Mouse (Mus musculus) cerebellum, postnatal 36 days (tissue): ENCODE data around the gene Chac1.
A peak's percentile ranks its signal among the peaks of the same experiment; 100 is the strongest.

Experiments
- DNase-seq, 2 experiments: peaks; one replicate each; pipeline ENCODE4 v3.0.0; 2021 to 2022; ENCODE audit warnings: mixed read lengths in 2 of 2

The Chac1 gene

DNA sequence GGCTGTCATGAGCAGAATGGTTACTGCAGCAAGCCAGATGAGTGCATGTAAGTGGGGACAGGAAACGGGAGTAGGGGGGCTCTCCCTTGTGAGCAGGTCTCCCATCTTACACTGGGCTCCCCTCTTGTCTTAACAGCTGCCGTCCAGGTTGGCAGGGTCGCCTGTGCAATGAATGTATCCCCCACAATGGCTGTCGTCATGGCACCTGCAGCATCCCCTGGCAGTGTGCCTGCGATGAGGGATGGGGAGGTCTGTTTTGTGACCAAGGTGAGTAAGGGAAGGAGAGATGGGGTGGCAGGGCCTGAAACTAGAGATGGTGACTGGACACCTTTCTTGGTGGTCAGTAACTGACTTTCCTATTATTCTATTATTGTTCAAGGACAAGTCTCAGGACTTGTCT lies 22.5 kb upstream of the Chac1 start:
- no peak for DNase-seq

DNA sequence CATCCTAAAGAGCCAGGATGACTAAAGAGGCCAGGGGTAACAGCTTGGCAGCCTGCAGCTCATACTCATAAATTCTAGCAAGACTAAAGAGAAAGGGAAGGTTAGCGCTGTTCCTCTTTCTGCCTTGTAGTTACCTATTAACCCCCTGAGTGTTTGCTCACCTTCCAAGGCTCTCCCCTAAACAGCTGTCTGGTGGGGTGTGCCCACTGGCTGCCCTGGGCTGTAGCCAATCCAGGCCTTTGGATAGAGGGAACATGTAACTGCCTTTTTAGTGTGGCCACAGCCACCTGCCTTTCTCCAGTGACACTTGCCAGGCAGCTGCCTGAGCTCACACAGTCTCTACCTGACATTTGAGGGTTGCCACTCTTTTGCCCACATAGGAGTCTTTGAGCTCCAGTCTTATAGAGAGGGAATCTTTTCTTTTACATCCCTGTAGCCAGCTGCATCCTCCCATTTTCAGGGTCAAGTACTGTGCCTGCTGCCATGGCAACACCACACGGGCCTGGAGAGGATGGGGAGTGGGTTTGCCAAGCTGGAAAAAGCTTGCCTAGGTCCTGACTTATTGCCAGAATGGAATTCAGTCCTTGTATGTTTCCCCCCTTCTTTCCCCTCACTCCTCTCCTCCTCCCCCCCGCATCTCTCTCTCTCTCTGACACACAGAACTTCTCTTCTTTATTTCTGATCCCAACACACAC lies 21.8 kb upstream of the Chac1 start:
- DNase-seq: no peak

DNA sequence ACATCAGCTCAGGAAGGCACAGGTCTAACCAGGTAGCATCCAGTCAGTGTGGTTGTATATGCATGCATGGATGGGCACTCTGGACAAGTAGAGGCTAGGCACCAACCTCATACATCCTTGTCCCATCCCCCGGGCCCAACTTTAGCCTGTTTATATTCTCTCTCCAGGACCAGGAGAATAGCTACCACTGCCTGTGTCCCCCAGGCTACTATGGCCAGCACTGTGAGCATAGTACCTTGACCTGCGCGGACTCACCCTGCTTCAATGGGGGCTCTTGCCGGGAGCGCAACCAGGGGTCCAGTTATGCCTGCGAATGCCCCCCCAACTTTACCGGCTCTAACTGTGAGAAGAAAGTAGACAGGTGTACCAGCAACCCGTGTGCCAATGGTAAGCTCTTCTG lies 20.2 kb upstream of the Chac1 start:
- DNase-seq: no peak

DNA sequence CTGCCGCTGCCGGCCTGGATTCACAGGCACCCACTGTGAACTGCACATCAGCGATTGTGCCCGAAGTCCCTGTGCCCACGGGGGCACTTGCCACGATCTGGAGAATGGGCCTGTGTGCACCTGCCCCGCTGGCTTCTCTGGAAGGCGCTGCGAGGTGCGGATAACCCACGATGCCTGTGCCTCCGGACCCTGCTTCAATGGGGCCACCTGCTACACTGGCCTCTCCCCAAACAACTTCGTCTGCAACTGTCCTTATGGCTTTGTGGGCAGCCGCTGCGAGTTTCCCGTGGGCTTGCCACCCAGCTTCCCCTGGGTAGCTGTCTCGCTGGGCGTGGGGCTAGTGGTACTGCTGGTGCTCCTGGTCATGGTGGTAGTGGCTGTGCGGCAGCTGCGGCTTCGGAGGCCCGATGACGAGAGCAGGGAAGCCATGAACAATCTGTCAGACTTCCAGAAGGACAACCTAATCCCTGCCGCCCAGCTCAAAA lies 18.8 kb upstream of the Chac1 start:
- no peak for DNase-seq

DNA sequence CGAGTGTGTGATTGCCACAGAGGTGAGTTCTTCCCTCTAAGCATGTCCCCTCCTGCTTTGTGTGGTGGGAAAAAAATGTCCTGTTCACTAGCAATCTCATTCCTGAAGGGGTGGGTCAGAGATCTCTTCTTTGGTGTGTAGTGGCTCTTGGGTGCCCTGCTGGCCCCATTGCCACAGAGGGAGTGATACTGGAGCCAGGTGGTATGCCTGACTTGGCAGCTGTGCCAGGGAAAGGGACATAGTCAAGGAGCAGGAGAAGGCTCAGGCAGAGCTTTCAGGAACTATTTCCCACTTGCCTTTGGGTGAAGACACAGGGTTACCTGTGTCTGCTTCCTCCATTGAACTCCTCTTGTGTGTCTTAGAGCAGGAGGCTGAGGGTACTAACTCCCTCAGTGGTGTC lies 16.9 kb upstream of the Chac1 start:
- no peak for DNase-seq

DNA sequence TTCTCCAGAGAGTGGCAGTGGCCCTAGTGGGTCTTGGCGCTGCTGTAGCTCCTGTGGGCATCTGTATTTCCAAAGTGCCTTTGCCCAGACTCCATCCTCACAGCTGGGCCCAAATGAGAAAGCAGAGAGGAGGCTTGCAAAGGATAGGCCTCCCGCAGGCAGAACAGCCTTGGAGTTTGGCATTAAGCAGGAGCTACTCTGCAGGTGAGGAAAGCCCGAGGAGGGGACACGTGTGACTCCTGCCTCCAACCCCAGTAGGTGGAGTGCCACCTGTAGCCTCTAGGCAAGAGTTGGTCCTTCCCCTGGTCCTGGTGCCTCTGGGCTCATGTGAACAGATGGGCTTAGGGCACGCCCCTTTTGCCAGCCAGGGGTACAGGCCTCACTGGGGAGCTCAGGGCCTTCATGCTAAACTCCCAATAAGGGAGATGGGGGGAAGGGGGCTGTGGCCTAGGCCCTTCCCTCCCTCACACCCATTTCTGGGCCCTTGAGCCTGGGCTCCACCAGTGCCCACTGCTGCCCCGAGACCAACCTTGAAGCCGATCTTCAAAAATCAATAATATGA lies 16.0 kb upstream of the Chac1 start:
- DNase-seq: no peak

DNA sequence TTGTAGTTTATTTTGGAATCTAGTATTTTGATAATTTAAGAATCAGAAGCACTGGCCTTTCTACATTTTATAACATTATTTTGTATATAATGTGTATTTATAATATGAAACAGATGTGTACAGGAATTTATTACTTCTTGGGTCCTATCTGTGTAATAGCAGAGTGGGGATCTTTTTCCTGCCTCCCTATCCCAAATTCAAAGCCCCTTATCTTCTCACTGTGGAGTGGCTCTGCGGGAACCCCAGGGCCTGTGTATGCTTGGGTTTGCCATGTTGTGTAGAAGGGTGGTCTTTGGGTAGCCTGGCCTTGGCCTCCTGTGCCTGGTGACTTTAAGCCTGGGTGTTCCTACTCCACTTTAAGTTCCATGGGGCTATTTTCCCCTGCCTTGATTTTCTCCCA lies 15.5 kb upstream of the Chac1 start:
- no peak for DNase-seq

DNA sequence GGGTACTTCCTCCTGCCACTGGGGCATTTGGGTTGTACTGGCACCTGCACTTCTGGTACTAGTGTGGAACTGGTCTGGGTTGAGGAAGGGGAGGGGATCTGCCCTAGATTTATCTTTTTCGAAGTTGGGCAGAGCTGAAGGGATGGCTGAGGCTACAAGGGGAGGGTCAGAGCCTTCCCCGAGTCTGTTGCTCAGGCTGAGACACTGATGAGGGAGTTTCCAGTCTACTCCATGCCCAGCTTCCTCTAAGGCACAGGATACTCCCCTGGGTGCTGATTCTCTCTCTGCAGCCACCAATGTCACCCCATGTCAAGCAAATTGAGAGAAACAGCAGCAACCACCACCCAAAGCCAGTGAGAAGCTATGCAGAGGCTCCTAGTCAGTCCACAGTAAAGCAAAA lies 15.0 kb upstream of the Chac1 start:
- no peak for DNase-seq

DNA sequence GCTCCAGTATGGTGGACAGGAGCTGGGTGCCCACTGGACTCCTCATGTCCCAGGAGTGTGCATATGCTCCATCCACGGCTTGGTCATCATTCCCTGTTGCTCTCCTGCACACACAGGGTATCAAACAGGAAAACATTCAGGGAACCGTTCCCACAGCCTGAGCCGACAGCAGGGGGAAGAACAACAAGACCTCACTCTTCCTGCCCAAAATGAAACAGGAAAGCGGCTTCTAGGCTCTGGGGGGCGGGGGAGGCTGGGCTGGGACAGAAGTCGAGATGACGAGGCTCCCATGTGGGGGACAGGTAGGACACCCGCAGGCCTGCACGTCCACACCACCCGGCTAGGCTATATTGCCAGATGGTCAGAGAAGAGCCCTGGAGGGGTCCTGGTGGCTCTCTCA lies 14.6 kb upstream of the Chac1 start:
- DNase-seq: no peak

DNA sequence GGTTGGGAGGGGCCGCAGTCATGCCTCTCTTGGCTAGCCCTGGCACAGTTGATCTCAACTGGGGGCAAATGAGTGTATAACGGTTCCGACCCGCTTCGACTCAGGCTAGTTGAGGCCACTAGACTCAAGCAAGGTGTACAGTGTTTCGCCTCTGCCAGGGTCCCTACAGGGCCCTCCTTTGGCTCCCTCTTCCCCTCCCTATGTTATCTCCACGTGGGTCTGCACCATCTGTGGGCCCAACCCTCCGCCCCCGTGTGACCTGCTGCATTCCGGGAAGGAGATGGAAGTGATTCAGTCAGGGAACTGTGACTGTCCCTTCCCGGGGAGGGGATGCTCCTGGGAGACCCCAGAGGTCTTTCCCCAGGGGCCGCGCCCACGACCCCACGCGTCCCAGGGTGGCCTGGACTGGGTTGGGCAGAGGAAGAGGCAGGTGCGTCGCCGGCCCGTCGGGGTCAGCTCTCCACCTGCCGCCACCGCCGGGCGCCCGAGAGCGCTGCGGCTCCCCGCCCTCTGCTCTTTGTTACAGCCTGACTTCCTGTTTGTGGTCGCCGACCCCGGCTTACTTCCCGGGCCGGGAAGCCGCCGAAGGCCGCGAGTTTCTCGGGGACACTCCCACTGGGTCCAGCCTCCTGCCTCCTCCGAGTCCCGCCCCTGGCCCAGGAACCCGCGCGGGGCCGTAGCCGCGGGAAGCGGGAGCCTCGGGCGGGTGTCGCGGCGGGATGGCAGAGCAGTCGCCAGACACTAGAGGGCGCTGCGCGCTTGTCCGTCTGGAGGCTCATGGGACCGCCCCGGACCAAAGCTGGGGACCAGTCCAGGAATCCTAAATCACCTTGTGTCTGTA lies 13.4 kb upstream of the Chac1 start:
- DNase-seq: peak; percentile 92 to 93

DNA sequence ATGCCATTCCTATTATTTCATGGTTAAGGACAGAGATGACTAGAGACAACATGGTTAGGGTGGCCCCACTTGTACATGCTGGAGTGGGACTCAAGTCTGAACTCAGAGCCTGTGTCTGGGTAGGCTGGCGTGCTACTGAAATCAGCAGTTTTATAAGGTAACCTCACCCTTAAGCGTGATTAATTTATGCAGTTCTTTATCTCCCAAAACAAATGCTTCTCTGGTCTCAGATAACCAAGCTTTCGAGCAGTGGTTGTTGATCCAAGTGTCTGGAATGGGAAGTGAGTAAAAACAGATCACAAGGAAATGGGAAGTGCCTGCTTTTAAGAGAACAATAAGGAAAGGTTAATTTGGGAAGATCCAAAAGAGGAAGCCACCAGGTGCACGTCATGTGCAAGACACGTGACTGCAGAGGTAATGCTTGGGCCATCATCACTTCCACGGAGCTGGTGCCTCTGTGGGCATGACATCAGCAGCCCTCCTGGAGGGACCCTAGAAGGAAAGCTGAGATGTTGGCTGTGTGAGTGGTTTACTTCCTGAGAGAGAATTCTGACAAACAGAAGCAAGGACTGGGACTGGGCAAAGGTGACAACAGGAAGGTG lies 6.4 kb upstream of the Chac1 start:
- no peak for DNase-seq

DNA sequence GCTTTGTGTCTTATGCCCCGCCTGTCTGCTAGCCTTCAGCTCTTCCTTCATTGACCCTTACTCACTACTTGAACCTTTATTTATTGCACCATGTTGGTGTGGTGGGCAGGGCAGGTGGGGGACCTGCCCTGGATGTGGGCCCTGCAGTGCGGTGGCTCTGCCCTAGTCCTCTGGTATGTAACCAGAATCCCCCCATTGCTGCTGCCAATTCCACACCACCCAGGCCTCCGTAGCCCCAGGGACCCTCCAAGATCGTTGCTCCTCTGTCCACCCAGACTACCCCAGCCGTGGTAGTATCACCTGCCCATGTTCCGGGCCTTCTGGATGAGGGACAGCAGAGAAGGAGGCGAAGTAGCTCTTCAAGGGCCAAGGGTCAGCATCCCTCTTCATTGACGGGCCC lies 2.7 kb downstream of the Chac1 start:
- no peak for DNase-seq

DNA sequence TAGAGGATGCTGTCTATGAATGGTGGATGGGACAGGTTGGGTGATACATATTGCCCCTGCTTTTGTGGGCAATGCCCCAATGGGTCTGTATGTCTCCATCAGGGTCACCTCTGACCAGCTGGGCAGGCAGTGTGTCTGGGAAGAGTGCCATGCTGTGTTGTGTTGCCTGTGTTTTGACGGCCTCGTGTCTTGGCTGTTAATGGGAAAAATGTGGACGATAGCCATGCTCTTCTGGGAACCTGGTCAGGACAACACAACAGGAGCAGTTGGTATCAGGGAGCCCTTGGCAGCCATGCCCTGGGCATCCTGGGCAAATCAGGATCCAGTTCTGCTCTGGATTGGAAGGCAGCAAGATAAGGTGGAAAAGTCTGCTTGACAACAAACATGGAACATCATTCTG lies 4.1 kb downstream of the Chac1 start:
- DNase-seq: peak; percentile 82 to 84

DNA sequence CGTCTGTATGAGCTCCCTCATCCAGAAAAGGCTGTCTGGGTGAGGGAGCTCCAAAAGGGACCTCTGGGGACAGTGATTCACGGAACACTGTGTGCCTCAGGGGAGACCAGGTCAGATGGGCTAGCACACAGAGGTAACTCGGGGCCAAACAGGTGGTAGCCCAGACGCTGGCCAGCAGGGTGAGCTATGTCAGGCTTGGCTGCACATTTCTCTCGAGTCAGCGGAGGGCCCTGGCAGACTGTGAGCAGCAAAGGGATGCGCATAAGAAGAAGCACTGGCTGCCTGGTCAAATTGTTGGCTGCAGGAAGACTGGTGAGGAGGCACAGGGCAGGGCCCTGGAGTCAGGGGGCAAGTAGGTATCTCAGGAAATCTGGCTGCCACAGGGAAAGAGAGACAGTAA lies 4.6 kb downstream of the Chac1 start:
- peak; percentile 86 to 89 for DNase-seq

DNA sequence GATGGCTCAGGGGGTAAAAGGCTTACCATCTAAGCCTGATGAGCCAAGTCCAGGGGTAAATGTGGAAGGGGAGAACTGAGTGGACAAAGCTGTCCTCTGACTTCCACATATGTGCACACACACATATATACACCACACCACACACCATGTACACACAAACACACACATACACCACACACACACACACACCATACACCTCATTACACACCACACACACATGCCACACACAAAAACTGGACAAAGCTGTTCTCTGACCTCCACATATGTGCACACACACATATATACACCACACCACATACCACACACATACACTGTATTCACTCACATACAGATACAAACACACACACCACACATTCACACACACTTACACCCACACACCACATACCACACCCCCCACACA lies 5.3 kb downstream of the Chac1 start:
- no peak for DNase-seq

DNA sequence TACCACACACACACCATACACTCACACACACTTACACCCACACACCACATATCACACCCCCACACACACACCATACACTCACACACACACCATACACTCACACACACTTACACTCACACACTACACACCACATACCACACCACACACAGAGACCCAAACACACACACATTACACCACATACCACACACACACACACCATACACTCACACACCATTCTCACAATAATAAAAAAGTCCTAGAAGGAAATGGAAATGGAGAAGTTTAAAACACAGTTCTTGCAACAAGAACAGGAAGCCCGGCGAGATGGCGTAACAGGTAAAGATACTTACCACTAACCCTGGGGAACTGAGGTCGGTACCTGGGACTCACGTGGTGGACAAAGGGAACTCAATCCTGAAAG lies 5.8 kb downstream of the Chac1 start:
- DNase-seq: no peak

DNA sequence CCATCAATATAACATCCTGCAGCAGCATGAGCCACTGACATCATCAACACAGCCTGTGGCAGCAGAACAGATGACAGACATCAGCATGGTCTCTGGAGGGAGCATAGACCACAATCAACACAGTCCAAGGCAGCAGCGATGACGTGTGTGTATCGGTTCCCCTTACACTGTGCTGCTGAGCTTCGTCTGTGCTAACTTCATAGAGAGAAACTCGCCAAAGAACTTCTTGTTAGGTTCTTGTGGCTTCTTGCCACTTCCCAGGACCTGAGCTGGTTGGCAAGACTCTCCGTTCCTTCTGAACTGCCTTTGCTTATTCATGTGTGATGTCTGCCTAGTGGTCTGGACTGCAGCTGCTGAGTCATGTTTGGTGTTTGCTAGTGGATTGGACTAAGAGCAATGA lies 7.2 kb downstream of the Chac1 start:
- DNase-seq: no peak

DNA sequence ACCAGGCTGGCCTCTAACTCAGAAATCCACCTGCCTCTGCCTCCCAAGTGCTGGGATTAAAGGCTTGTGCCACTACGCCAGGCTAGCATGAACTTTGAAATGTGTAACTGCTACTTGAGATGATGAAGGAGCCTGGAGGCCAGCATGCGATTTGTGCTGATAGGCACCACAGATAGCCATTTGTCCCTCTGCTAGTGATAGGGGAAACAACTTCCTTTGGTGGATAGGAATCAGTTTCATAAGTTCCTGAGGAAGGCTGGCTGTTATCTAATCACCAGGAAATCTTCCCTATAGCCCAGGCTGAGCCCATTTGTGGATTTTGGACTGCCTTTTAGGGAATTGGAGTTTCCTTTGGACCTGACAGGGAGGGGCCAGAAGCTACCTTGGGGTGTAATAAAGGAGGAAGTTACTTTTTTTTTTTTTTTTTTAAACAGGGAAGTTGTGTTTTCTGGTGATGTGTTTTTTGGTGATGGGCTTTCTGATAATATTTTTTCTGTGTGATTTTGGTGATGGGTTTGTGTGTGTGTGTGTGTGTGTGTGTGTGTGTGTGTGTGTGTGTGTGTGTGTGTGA lies 8.8 kb downstream of the Chac1 start:
- DNase-seq: no peak

DNA sequence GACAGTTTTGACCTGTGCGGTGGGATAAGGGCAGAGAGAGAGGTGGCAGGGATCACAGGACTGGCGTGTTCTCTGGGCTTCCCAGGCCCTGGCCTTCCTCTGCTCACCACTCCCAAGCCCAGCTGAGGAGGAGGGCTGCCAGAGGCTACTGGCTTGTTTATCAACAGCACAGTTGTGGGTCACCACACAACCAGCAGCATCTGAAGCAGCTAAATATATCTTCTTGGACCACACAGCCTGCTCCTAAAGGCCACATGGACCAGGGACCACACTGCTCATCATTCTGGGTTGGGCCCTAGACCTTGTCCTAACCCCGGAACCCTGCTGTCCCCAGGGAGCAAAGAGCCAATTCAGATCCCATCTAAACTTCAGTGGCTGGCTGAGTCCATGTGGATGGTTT lies 13.9 kb downstream of the Chac1 start:
- no peak for DNase-seq

DNA sequence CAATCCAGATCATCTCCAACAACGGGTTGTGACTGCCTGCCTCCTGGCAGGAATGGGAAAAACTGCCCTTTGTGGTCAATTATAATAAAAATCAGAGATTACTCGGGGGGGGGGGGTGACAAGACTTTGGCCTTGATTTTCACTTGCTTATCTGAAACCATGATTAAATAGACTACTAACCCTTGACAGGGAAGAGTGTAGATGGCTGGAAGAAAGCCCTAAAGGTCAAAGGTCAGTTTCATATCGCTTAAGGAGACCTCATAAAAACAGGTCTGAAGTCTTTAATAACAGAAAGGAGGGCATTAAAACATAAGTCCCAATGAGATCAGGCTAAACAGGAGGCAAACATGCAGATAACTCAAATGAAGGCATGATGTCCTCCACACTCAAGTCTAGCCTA lies 16.3 kb downstream of the Chac1 start:
- no peak for DNase-seq

DNA sequence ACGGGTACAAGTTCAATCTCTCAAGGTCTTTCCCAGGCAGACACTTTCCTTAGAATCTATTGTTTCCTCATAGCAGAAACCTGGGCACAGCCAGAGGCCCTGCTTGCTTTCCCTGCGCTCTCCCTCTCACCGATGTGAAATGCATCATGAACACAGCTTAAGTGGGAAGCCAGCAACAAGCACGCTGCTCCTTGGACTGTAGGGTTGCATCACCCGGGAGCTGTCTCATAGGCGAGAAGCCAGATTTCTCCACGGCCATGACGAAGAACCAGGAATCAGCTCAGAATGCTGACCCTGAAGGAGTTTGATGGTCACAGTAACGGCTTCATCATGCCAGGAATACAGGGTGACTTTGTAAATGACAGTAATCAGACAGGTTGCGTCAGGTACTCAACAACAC lies 19.1 kb downstream of the Chac1 start:
- no peak for DNase-seq

DNA sequence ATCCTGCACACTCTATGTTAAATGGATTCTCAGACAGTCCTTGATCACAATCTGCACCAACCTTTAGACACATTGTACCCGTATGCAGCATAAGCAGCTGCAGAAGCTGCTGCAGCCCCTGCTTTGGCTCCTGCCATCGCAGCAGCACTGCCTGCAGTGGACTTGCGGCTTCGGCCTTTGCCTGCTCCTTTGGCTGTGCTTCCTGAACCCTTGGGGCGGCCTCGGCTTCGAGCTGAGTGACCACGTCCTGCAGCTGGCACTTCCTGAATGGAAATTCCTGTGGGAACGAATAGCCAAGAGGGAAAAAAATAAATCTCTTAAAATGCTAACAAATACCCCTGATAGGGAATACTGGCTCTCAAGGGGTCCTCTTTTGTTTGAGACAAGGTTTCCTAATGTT lies 26.3 kb downstream of the Chac1 start:
- no peak for DNase-seq

DNA sequence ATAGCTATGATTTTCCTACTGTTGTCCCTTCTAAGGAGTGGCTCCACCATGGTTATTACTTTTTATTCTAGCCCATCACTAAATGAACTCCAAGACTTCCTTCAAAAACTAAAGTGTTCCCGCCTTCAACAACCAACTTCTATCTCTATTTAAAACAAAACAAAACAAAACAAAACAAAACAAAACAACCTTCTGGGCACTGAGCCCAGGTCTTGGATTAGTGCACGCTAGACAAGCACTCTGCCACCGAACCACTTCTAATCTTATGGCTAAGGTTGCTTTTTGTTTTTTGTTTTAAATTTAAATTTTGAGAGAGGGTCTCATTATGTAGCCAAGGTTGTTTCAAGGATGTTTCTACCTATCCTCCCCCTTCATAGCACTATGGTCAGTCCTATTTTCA lies 26.8 kb downstream of the Chac1 start:
- no peak for DNase-seq
